Mouse (Mus musculus): ENCODE results near the gene Ggact. TPM values are rescaled to one million over a fixed set of nuclear protein-coding genes. Genes with fewer than 3 reads are reported as not detected.

Ggact gene
- total RNA-seq, 2 experiments from 2014 or later = 39.1 to 40.5 TPM

- no peak for DNase-seq (ENCODE audit: low spot score in 2 of 2)
Observed at GRCm38 (mm10) chr14:122901177-122901576, 12.4 kb downstream of the Ggact start.

- no peak for DNase-seq (ENCODE audit: low spot score in 2 of 2)
Observed at GRCm38 (mm10) chr14:122900679-122901078, 12.9 kb downstream of the Ggact start.

- DNase-seq (ENCODE audit: low spot score in 2 of 2) = no peak
Observed at GRCm38 (mm10) chr14:122898550-122898949, 15.0 kb downstream of the Ggact start.

DNA sequence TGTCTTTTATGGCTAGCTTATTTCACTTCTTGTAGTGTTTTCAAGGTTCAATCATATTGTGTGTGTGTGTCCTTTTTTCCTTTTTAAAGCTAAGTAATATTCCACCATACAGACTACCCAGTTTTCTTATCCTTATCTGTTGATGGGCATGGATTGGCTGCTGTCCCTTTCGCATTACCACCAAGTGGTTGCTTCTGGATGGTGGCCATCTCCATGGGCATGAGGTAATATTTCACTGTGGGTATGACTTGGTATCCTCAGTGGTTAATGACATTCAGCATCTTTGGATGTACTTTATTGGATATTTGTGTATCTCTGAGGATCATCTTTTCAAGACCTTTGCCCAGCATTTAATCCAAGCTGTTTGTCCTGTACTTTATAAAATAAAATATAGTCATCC is 17.5 kb downstream of the Ggact start:
- no peak for DNase-seq (ENCODE audit: low spot score in 2 of 2)

GRCm38 (mm10) chr14:122891470-122891968 is 22.0 kb downstream of the Ggact start:
- DNase-seq (ENCODE audit: low spot score in 2 of 2) = no peak

GRCm38 (mm10) chr14:122888480-122888872 is 25.1 kb downstream of the Ggact start:
- no peak for DNase-seq (ENCODE audit: low spot score in 2 of 2)

DNA sequence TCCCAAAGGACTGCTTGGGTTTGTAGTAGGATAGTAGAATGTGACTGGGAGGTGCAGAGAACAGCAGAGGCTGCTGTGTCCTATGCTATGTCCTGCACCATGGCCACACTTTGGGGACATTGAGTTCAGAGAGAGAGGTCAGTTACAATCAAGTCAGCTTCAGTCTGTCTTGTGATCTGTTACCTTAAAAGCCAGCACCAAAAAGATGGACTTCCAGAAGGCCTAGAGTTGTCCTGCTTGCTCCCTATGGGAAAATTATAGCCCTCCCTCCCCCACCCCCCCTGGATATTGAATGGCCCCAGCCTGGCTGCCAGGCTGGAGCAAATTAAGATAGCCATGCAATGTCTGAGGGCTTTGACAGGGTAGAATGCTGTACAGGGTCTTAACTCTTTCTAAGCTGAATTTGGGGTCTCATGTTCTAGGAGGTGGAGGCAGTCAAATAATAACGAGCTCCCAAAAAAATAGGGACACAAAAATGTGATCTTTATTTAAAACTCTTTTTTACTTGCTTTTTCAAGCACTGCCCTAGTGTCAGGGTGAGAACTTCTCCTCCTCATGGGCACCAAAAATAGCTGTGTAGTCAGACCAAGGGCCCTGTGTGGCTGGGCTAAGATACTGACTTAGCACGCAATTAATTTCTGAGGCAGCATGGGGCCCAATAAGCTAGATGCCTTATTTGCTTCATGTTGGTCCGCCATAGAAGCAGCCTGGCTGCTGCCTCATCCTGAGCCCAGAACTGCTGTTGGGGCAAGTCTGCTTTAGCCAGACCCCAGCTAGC is 25.7 kb downstream of the Ggact start:
- DNase-seq (ENCODE audit: low spot score in 2 of 2) = no peak

DNA sequence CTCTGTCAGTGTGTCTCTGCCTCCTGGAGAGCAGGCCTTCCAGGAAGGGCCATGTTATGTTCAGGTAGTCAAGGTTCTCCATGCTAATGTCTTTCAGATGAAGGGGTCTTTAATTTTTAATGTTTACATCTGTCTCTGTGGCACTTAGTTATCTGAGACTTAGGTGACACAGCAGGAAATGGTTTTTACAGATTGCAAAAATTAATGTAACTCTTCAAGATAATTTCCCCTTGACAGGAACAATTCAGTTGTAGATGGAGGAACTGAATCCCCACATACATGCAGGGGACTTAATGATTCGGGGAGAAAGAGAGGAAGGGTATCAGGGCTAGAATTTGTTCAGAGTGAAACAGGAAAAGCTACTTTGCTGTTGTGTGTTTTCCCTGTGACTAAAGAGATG is 26.3 kb downstream of the Ggact start:
- DNase-seq (ENCODE audit: low spot score in 2 of 2) = no peak

GRCm38 (mm10) chr14:122885893-122886292 is 27.7 kb downstream of the Ggact start:
- peak; percentile 53 to 69 for DNase-seq (ENCODE audit: low spot score in 2 of 2)

DNA sequence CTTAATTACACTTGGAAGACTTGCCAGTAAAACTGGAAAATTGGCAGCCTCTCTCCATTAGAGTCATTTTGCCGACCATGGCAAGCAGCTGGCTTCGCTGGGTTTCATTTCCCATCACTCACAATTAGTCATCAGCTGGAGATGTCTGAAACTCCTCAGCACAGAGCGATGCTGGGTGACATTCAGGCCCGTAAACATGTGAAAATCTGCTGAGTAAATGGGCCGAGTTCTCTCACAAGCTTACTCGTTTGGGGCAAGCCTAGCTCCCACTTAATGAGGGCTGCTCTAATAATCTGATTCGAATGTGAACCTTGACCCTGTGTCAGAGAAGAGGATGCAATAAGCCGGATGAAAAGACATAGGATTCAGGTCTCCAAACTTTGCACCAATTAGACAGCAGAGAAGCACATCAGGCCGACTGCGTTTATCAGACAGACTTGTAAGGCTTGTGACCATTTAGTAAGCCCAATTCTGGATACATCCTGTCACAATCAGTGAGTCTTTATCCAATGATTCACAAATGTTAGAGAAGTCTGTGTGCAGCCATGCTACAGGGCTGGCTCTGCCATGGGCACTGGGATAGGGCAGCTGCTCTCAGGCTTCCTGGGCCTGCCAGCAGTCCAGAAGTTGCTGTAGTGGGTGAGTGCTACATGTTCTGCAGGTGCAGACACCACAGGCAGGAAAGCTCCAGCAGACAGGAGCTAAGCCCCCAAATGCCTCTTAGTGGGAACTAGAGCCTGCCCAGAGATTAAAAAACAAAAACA is 29.6 kb downstream of the Ggact start:
- peak; percentile 54 to 69 for DNase-seq (ENCODE audit: low spot score in 2 of 2)

DNA sequence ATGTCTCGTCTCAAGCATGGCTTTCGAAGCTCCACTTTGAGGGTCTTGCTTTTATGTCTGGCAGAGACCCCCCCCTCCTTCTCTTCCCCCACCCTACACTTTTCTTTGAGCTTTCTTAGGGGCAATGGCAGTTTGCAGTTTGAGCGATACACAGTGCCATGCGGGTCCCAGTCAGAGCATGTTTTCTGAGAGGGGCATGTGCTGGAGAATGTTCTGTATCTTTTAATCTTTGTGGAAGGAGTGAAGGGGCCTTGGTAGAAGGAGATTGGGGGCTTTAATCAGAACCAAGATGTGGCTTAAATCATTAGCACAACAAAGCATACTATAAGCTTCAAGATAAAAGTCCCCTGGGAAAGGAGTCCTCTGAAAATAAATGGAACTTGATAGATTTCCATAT is 30.1 kb downstream of the Ggact start:
- DNase-seq (ENCODE audit: low spot score in 2 of 2) = no peak

DNA sequence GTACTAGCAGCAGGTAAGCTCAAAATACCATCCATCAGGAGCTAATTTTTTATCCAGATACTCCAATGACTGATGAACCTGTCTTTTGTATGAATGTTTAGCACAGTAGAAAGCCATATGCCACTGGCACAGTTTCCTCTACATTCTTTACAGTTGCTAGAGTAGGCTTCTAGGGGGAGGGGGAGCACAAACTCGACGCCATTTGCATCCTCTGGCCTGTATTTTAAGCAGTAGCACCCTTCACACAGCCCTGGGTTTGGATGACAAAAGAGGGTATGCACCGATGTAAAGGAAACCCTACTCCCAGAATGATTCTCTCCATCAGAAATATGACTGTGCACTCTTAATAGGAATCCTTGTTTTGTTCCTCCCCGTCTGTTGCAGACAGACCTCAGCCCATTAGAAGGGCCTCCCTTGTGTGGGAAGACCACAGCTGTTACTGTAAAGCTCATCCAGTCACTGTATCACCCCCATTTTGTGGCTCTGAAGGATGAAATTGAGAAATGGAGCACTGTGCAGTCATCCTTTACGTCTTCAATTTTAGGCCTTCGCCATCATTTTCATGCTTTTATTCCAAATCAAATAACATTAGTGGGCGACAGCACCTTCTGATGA is 30.7 kb downstream of the Ggact start:
- DNase-seq (ENCODE audit: low spot score in 2 of 2) = peak; percentile 35 to 59

GRCm38 (mm10) chr14:122882201-122882639 is 31.3 kb downstream of the Ggact start:
- no peak for DNase-seq (ENCODE audit: low spot score in 2 of 2)

- no peak for DNase-seq (ENCODE audit: low spot score in 2 of 2)
Observed at GRCm38 (mm10) chr14:122881699-122882098, 31.9 kb downstream of the Ggact start.

GRCm38 (mm10) chr14:122880291-122880690 is 33.3 kb downstream of the Ggact start:
- DNase-seq (ENCODE audit: low spot score in 2 of 2) = no peak

GRCm38 (mm10) chr14:122877787-122878186 is 35.8 kb downstream of the Ggact start:
- DNase-seq (ENCODE audit: low spot score in 2 of 2) = no peak

DNA sequence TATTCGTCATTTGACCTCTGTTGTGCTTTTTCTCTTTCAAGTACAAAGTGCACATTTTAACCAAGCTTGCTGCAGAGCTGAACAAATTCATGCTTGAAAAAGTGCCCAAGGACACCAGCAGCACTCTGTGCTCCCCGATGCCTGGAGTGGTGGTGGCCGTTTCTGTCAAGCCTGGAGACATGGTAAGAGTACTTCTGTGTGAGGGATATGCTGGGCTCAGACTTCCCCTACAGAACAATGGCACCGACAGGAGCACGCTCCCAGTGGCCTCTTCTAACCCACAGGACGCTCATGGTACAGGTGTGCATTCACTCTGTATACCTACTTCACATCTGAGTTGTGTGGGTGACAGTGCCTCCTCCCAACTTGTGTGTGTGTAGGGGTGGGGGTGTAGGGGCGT is 36.8 kb downstream of the Ggact start:
- DNase-seq (ENCODE audit: low spot score in 2 of 2) = no peak

DNA sequence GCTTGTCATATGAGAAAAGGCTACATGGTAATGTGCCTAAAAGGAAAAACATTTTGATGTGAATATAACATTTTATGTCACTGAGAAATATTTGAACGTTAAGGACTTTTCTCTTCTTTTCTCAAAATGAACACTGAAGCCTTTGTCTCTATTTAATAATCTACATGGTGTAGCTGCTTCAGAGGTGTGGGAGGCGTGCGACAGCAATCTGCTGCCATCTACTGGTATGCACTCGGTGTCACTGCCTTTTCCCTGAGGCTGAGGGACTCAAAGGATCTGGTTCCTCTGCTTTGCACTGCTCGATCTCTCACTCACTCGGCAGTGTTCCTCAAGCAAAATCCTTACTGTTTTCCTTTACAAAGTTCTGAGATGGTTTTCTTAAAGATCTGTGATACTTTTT is 37.4 kb downstream of the Ggact start:
- DNase-seq (ENCODE audit: low spot score in 2 of 2) = peak; percentile 81 to 93

DNA sequence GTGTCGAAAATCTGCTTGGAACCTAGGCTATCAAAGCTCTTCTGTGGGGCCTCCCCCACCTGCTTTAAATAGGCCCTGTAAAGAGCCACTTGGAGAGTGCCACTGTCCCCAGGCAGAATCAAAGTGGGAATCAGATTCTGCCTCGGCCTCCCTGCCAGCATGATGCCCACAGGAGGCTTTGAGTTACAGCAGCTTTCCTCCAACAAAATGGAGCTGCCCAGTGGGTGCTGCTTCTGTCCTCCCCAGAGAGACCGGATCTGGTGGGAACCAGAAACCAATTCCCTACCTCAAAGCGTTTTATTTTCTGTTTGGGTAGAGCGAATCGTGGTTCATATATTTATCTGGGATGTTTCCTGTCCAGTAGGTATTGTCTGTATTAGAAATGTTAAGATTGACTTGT is 37.9 kb downstream of the Ggact start:
- DNase-seq (ENCODE audit: low spot score in 2 of 2) = no peak

DNA sequence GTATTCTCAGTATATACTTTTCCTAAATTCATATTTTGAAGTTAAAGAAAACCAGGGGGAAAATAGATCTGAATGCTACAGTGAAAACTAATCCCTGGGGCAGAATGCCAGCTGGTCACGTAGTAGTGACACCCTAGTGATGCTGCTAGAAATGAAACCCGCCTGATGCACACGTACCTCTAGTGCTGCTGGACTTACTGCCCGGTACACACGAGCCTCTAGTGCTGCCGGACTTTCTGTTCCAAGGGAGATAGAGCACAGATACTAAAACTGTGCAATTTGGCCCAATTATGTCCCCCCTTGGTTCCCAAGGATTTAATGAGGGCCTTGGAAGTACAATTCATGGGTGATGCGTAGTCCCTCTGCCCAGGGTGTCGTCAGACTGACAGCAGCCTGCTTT is 38.5 kb downstream of the Ggact start:
- no peak for DNase-seq (ENCODE audit: low spot score in 2 of 2)

GRCm38 (mm10) chr14:122872612-122873011 is 40.9 kb downstream of the Ggact start:
- no peak for DNase-seq (ENCODE audit: low spot score in 2 of 2)

All from layer of hippocampus, adult 18-20 months (tissue).